In the genomic region with DNA sequence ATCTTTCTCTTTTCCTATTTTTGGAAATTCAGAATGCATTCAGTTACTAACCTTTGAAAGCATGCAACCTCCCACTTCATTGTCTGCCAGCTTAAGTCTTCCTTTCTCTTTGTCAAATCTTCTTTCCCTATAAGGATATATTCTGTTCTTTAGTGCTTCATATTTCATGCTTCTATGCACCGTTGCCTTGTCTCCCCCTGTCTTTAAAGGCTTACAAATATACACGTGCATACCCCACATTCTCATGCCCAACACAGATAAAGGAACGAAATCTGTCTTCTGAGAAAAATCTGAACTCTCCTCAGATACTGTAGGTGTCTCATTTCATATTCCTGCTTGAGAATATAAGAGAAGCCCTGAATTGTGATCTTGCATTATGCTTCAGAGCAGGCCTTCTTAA, we compare ENCODE assay signal across 26 mouse cellular contexts.
DNase-seq lines count a peak whose midpoint lies in the region; ATAC-seq lines count a peak whose summit lies in the region.
"Had no signal": no experiment of that assay in that cellular context is flagged by ENCODE, and none has a peak within 500 bp of the region (broad histone marks: within the 10 kb centered on the region; RNA-seq: fewer than 3 reads in every experiment).

No protein-coding gene starts in this region.

- DNase-seq in embryonic facial prominence, embryonic 14.5 days (ENCODE audit: low spot score): no peak
- DNase-seq in embryonic facial prominence, embryonic 10.5 days (ENCODE audit: low spot score): no peak
- no peak for DNase-seq in frontal cortex, postnatal 25 days (ENCODE audit: low spot score in 2 of 2)
- DNase-seq in brain, adult 2 months (ENCODE audit: low read depth, low spot score): peak; percentile 19
- DNase-seq in layer of hippocampus, postnatal 14 days (ENCODE audit: low spot score in 2 of 2): no peak
- DNase-seq: adrenal gland, adult 8-10 months; adrenal gland, postnatal 14 days; adrenal gland, postnatal 36 days; B cell, adult 2 months; cerebellum, adult 11 months; cerebellum, adult 18-20 months; cerebellum, adult 8-10 months; cerebellum, adult 9-11 months; cerebellum, postnatal 14 days; cerebellum, postnatal 36 days; embryo, embryonic 11 days had no signal

- no peaks in the 10 kb centered on the region for H3K27me3 ChIP-seq in embryonic facial prominence, embryonic 14.5 days (replicated peaks; ENCODE audit: control insufficient read depth, insufficient read depth, low read length)
- H3K27me3 ChIP-seq in embryonic facial prominence, embryonic 10.5 days (replicated peaks; ENCODE audit: low read depth, poor library complexity, severe bottlenecking): 0 out of 2 replicates have a peak, but pooled peaks cover 6% of the 10 kb centered on the region
- H3K27me3 ChIP-seq: CH12.LX; embryonic facial prominence, embryonic 12.5 days; embryonic facial prominence, embryonic 15.5 days; forebrain, embryonic 13.5 days had no signal

- no peaks in the 10 kb centered on the region for H3K9me3 ChIP-seq in embryonic facial prominence, embryonic 14.5 days (ENCODE audit: control insufficient read depth, low read length)
- H3K9me3 ChIP-seq in embryonic facial prominence, embryonic 10.5 days: no peaks in the 10 kb centered on the region
- H3K9me3 ChIP-seq: embryonic facial prominence, embryonic 12.5 days; embryonic facial prominence, embryonic 15.5 days; forebrain, embryonic 13.5 days; G1E had no signal

- H3K4me3 ChIP-seq in embryonic facial prominence, embryonic 14.5 days (ENCODE audit: low read depth, low read length): no peak overlapping the region
- H3K4me3 ChIP-seq in embryonic facial prominence, embryonic 10.5 days: no peak overlapping the region
- H3K4me3 ChIP-seq: embryonic facial prominence, embryonic 12.5 days; embryonic facial prominence, embryonic 15.5 days; forebrain, embryonic 13.5 days had no signal

- peak; percentile 62; the same call in 1 of the 2 replicates for ATAC-seq in embryonic facial prominence, embryonic 14.5 days (ENCODE audit: low read depth)
- ATAC-seq in frontal cortex, adult (ENCODE audit: low TSS enrichment): peak; percentile 64
- ATAC-seq: activated CD4-positive, CD25-positive, alpha-beta regulatory T cell, adult 4 months; CD4-positive, CD25-positive, alpha-beta regulatory T cell, adult 4 months; forebrain, embryonic 13.5 days; forebrain, embryonic 16.5 days; Patski had no signal

- no peak overlapping the region for H3K27ac ChIP-seq in embryonic facial prominence, embryonic 14.5 days (replicated peaks; ENCODE audit: low read depth, low read length)
- H3K27ac ChIP-seq in embryonic facial prominence, embryonic 10.5 days (replicated peaks): no peak overlapping the region
- H3K27ac ChIP-seq: embryonic facial prominence, embryonic 12.5 days; embryonic facial prominence, embryonic 15.5 days; forebrain, embryonic 13.5 days had no signal

- H3K4me1 ChIP-seq in embryonic facial prominence, embryonic 14.5 days (ENCODE audit: control insufficient read depth, insufficient read depth, low read length): no peaks in the 10 kb centered on the region
- no peaks in the 10 kb centered on the region for H3K4me1 ChIP-seq in embryonic facial prominence, embryonic 10.5 days
- H3K4me1 ChIP-seq: embryonic facial prominence, embryonic 12.5 days; embryonic facial prominence, embryonic 15.5 days; forebrain, embryonic 13.5 days had no signal

- 60% methylated on average over 3 of the region's 3 CpGs for WGBS in embryonic facial prominence, embryonic 14.5 days
- 80% methylated on average over 3 of the region's 3 CpGs for WGBS in embryonic facial prominence, embryonic 10.5 days

- H3K4me2 ChIP-seq in embryonic facial prominence, embryonic 14.5 days (ENCODE audit: low read depth, low read length): no peak overlapping the region
- H3K4me2 ChIP-seq: embryonic facial prominence, embryonic 12.5 days; embryonic facial prominence, embryonic 15.5 days; forebrain, embryonic 13.5 days had no signal

- no peaks in the 10 kb centered on the region for H3K36me3 ChIP-seq in embryonic facial prominence, embryonic 14.5 days (ENCODE audit: control insufficient read depth, insufficient read depth, low read length)
- H3K36me3 ChIP-seq in embryonic facial prominence, embryonic 10.5 days (replicated peaks): no peaks in the 10 kb centered on the region
- H3K36me3 ChIP-seq: embryonic facial prominence, embryonic 12.5 days; embryonic facial prominence, embryonic 15.5 days; G1E had no signal

- H3K9ac ChIP-seq in embryonic facial prominence, embryonic 14.5 days (ENCODE audit: low read depth, low read length): no peak overlapping the region
- H3K9ac ChIP-seq: embryonic facial prominence, embryonic 12.5 days; embryonic facial prominence, embryonic 15.5 days; forebrain, embryonic 13.5 days had no signal
